Mouse (Mus musculus): ENCODE data around the gene Barhl1.

DNA sequence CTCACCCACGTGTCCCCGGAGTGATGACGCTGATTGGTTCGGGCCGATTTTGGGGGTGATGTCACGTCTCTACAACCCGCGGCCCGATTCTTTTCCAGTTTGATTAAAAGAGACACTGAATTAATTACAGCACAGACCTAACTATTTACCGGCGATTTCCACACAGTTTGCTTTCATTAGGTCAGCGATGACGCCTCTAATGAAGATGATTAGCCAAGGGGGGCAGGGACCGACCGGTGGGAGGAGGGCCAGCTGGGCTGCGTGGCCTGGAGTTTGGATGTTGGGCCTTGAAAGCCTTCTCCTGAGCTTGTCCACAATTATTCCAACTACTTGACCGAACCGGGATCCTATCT, at the start of gene Barhl1:
- TF ChIP-seq POLR2A (IDR thresholded peaks at IDR 0.05; ENCODE audit: low read depth, low read length) (no peak), CTCF (IDR thresholded peaks at IDR 0.05; ENCODE audit: extremely low read depth, insufficient read depth, insufficient read length, insufficient replicate concordance) (no peak)
